Mouse (Mus musculus) kidney, postnatal 25 days (tissue): Measurements from ENCODE around the gene Kif2a.
"Not testable (repeated sequence)": the region's sequence is repeated elsewhere in the genome, so short reads cannot be mapped to it uniquely, and the experiment has no call there.

Experiments used
- DNase-seq, 2 experiments: peaks; one replicate each; pipeline ENCODE4 v3.0.0; 2021; ENCODE audit warnings: mixed read lengths in 2 of 2

Gene Kif2a

DNA sequence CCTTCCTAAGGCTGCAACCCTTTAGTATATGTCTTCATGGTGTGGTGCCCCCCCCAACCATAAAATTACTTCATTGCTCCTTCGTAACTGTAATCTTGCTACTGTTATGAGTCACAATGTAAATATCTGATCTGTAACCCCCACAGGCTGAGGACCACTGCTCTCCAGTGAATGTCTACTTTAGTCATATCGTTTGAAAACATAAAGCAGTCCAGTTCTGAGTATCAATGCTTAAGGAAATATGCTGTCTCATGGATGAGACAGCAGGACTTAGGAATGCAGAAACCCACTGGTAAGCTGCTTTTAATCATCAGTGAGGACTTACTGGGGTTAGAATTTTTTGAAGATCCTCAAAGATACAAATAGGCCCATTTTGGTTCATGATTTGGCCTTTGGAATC, 2.5 kb downstream of the Kif2a start:
- no peak for DNase-seq

DNA sequence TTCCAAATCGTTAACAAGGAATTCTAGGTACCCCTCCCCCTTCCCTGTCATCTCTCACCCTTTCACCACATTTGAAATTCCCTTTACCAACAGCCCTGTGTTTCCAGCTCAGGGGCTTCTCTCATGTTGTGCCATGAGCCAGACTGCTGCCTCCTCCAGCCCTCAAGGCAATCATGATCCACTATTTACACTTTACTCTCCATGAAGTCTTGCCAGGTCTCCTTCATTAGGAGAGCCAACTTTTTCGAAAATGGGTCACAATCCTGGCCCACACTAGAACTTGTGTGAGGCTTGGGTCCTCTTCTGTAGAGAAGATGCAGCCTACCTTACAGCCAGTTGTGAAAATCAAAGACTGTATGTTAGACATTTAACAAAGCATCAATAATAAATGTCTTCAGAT, 8.0 kb downstream of the Kif2a start:
- no peak for DNase-seq

DNA sequence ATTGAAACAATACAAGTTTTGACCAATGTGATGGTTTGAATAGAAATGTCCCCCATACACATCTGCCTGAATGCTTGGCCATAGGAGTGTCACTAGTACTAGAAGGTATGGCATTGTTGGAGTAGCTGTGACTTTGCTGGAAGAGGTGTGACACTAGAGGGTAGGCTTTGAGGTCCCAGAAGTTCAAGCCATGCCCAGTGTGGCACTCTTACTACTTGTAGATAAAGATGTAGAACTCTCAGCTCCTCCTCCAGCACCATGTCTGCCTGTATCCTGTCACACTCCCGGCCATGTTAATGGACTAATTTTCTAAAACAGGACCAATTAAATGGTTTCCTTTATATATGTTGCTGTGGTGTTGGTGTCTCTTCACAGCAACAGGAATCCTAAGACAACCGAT, 10.3 kb downstream of the Kif2a start:
- no peak for DNase-seq

DNA sequence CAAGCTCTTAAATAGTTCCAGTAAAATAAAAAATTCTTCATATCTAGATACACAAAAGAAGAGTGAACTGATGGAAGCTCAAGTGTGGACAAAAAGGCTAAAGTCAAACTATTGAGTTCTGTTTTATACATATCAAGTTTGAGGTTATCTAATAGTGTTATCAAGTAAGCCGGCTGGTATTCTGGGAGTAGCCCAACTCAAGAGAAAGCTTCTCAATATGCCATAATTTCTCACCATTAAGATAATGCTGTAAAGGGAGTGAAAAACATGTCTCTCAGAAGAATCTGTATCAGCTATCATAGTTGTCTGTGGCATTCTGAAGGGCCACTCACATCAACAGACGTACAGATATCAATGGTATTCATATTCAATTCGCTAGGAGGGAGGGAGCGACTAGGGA, 13.8 kb downstream of the Kif2a start:
- DNase-seq = no peak

GRCm38 (mm10) chr13:107003211-107003610, 18.7 kb downstream of the Kif2a start:
- DNase-seq = no peak

DNA sequence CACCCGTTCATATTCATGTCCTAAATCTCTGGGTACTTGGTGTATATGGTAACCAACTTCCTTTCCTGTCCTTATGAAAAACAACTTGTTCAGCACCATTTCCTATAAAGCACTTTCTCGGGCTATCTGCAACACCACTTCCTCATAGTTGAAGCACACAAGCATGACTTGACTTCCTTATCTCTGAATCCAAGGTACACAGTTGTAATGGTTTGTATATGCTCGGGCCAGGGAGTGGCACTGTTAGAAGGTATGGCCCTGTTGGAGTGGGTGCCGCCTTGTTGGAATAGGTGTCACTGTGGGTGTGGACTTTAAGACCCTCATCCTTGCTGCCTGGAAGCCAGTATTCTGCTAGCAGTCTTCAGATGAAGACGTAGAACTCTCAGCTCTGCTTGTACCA, 23.3 kb downstream of the Kif2a start:
- DNase-seq = peak in 1 of 2 experiments; percentile 34

GRCm38 (mm10) chr13:106998026-106998425, 23.9 kb downstream of the Kif2a start:
- DNase-seq = no peak

GRCm38 (mm10) chr13:106997557-106997956, 24.4 kb downstream of the Kif2a start:
- not testable (repeated sequence) for DNase-seq

DNA sequence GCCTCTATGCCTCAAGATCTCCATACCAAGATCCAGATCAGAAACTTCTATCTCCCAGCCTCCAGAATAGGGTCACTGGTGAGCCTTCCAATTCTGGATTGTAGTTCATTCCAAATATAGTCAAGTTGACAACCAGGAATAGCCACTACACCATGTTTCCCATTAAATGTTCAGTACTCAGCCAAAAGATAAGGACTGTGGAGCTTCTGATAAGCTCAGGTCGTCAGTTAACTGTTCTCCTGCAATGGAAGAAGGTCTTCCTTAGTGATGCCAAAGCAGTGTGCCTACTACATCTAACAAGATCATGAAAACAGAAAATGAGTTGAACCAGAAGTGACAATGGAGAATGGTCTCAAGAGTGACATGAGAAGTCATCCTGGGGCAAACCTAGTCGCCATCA, 25.0 kb downstream of the Kif2a start:
- no peak for DNase-seq

- no peak for DNase-seq
Measured at GRCm38 (mm10) chr13:106961496-106961895, 60.4 kb downstream of the Kif2a start.

DNA sequence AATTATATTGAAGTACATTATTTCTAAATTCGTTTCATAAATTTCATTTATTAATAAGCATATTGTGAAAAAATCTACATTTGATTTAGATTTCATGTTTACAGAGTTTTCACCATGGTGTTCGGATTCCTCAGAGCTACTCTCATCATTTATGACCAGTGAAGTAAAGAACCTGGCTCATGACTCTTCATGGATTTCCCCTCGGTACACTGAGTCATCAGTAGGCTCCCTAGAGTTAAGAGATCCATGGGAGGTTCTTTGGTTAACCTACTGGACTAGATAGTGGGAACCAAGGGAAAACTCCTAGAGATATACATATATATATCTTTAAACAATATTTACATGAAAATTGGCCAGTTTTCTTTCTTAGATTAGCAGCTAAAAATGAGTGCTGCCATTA, 61.4 kb downstream of the Kif2a start:
- no peak for DNase-seq

- no peak for DNase-seq
Measured at GRCm38 (mm10) chr13:106958286-106958685, 63.6 kb downstream of the Kif2a start.

DNA sequence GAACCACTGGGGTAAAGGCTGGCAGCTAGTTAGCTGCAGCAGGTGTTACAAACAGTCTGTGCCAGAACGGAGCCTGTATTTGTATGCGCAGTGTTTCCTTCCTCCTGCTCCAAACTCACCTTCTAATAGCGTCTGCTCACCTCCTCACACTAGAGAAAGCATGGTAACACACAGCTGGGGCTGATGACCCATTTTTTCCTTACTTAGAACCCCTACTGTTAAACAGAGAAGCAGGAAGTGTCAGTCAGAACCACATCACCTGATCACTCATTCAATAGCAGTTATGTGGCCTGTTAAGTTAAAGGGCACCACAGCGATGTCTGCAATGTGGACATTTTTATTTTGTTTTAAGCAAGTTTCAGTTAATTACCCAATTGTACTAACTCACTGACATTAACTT, 64.4 kb downstream of the Kif2a start:
- DNase-seq = no peak

DNA sequence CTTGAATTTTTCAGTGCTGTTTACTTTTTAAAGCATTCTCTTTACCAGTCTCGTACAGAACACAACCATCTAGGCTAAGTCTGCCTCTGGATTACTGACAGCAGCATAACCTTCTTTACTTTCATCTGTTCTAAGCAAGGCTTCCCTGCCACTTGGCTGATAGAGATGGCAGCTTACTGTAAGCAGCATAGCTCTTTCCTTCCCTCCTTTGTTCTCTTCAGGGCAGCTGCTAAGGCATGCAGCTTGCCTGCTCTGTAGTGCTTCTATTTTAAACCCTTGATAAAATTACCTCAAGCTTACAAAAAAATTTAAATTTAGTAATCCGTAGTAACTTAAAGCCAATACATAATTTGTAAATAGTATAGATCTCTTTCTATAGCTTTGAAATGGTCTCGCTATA, 67.0 kb downstream of the Kif2a start:
- DNase-seq = no peak

GRCm38 (mm10) chr13:106947583-106947982, 74.3 kb downstream of the Kif2a start:
- DNase-seq = no peak

DNA sequence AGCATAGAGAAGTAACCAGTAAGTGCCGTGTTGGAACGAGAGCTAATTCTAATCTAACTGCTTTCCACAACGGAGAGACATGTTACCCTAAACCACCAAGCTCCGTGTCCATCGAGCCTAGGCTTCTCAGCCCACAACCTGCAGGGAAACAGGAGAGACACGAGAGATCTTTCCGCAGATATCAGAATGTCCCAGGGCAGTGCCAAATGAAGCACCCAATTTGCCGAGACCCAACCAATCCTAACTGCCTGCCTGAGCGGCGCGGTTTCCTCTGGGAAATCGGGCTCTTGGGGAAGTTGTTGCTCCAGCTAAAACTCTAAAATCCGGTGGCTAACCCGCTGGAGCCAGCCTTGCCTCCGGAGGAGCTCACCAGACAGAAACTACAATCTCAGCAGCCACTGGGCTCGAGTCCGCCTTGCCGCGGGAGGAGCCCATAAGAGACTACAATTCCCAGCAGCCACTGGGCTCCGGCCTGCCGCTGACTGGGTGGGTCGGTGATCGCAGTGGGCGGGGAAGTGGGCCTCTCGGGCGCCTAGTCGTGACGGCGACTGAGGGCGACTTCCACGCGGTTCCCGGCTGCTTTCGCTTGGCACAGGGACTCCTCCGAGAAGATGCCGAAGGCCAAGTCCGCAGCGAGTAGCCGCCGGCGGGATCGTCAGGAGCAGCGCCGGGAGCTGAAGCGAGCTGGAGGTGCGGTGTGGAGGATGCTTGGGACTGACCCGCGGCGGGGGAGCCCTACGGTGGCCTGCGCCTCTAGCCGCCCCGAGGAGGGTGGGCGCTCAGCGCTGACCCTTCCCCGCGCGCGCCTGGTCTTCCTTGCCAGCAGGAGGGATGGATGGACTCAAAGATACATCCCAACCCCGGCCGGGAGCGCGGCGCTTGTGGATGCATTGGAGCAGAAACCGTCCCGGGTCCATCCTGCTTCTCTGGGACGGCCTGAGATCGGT, 75.1 kb downstream of the Kif2a start, which contains the start of gene Dimt1:
Dimt1 (plus strand) TSS at position 534 of the 947 bp plus-strand sequence.
- peak; percentile 95 to 98 for DNase-seq

DNA sequence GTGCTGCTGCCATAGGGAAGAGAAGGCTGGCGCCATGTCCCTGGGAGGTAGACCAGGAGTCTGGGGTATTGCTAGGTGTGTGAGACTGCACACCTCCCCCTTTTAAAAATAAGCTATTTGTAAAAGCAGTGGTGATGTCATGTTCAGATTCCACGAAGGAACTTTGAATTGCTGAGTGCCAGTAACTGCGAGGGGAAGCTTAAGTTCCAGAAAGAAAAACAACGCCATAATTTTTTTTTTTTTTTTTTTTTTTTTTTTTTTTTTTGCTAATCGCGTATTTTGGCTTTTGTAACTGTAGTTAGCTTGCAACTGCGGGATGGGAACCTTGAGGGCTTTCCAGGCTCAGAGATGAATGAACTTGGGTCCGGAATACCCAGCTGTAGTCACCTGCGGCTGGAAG, 76.4 kb downstream of the Kif2a start:
- no peak for DNase-seq

DNA sequence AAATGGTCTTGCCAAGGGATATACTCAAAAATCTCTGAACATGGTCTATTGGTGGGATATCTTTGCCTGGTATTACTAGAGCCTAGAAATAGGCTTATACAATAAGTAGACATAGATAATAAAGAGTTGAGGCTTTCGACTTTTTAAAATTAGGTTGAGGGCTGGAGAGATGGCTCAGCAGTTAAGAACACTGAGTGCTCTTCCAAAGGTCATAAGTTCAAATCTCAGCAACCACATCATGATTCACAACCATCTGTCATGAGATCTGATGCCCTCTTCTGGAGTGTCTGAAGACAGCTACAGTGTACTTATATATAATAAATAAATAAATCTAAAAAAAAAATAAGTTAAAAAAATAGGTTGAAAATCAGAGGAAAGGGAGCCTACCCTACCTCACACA, 79.2 kb downstream of the Kif2a start:
- DNase-seq = no peak

- DNase-seq = no peak
Measured at GRCm38 (mm10) chr13:106941211-106941976, 80.5 kb downstream of the Kif2a start.

GRCm38 (mm10) chr13:106937138-106937472, 84.8 kb downstream of the Kif2a start:
- no peak for DNase-seq

- peak; percentile 95 to 96 for DNase-seq
Measured at GRCm38 (mm10) chr13:106936256-106937137, 85.4 kb downstream of the Kif2a start, which contains the start of gene Ipo11. Gene Ipo11 (minus strand): TSS chr13:106936958.

DNA sequence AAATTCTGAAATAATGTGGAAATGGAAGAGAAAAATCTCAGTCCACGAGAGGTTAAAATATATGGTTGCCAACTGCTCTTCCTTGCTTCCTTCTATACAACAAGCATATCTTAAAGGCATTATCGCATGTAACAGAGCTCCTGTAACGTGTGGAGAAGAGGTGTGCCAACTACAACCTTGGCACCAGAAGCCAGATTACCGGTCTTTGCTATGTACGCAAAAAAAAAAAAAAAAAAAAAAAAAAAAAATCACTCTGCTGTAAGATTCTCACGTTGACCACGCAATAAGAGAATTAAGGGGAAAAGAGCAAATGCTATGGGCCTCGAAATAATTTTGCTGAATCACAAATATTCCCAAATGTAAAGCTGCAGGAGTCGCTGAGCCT, 86.1 kb downstream of the Kif2a start:
- no peak for DNase-seq

DNA sequence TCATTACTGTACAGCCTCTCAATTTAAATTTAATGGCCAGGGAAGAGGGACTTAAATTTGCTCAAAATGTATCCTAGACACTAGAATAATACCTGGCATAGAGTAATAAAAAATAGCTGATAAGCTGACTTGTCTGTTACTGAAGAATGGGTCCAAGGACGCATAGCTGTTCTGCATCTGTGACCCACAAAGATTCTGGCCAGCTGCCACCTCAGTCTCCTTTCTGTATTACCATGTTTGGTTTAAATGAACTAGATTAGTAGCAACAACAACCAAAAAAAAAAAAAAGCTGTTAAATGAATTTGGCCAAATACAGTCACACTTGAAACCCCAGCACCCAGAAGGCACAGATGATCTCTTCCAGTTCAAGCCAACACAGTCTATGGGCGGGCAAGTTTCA, 92.7 kb downstream of the Kif2a start:
- peak in 1 of 2 experiments; percentile 36 for DNase-seq
